In genomic region chr19:40487561-40487960, GRCm38 (mm10) we compare ENCODE assay signal across 9 mouse cellular contexts. TPM values are rescaled to one million over a fixed set of nuclear protein-coding genes. Genes with fewer than 3 reads are reported as not detected.
A peak's percentile ranks its signal among the peaks of the same experiment; 100 is the strongest.
DNase-seq lines count a peak whose midpoint lies in the region; ATAC-seq lines count a peak whose summit lies in the region.
"Had no signal": no experiment of that assay in that cellular context is flagged by ENCODE, and none has a peak within 500 bp of the region (broad histone marks: within the 10 kb centered on the region; RNA-seq: fewer than 3 reads in every experiment).

No protein-coding gene starts in this region.

- peaks cover 67% of the 10 kb centered on the region for H3K4me1 ChIP-seq in heart, embryonic 12.5 days (replicated peaks)

- intact Hi-C loops in left cerebral cortex, postnatal 25 days (cut with DNase I): no loop called here

- H3K4me3 ChIP-seq in heart, embryonic 12.5 days: no peak overlapping the region
- H3K4me3 ChIP-seq: myocyte had no signal

- no peaks in the 10 kb centered on the region for H3K9me3 ChIP-seq in heart, embryonic 12.5 days (replicated peaks)

- H3K4me2 ChIP-seq in heart, embryonic 12.5 days: peak overlapping the region; percentile 22; the same call in 1 of the 2 replicates

- 0 out of 2 replicates have a peak, but pooled peaks have one; percentile 30 for ATAC-seq in heart, embryonic 12.5 days (ENCODE audit: insufficient number of reproducible peaks, low FRiP score)

- DNase-seq in left cerebral cortex, postnatal 25 days (ENCODE audit: low spot score in 2 of 2): peak; percentile 37 to 42
- DNase-seq in left cerebral cortex, adult 11 months (ENCODE audit: low spot score): no peak
- DNase-seq in brain, adult 2 months (ENCODE audit: low read depth, low spot score): peak; percentile 56
- peak; percentile 89 for DNase-seq in kidney, postnatal 10 days
- peak; percentile 46 for DNase-seq in ovary, postnatal 14 days (ENCODE audit: low spot score)
- no peak for DNase-seq in T-cell, adult 2 months (ENCODE audit: low spot score)
- DNase-seq in B cell, adult 2 months: no peak

- H3K36me3 ChIP-seq in heart, embryonic 12.5 days: peaks cover 15% of the 10 kb centered on the region

- H3K27ac ChIP-seq in heart, embryonic 12.5 days (ENCODE audit: poor library complexity, severe bottlenecking): 0 out of 2 replicates have a peak overlapping the region, but pooled peaks have one; percentile 4

- no peak overlapping the region for H3K9ac ChIP-seq in heart, embryonic 12.5 days

- 51% methylated on average over 11 of the region's 11 CpGs for WGBS in heart, embryonic 12.5 days

- no peaks in the 10 kb centered on the region for H3K27me3 ChIP-seq in heart, embryonic 12.5 days (replicated peaks)

RNA-seq across cellular contexts. Expression of gene Sorbs1, which starts 26.0 kb away (rescaled TPM):
- 100 to 1,000 TPM; 124 to 140 TPM for total RNA-seq in left cerebral cortex, postnatal 25 days (2021)
- 86.6 and 89.3 TPM in 2 replicates for polyA plus RNA-seq in heart, embryonic 12.5 days (2016; fragmentation: Nextera tagmentation; extraction: Ambion mirVana)

Comparison
In these comparisons a context has a peak if more than half of its experiments do, and no peak if none do; other contexts are left out.
1. DNase-seq: peak in left cerebral cortex, postnatal 25 days (2 of 2), brain, adult 2 months (single experiment), kidney, postnatal 10 days (single experiment) and ovary, postnatal 14 days (single experiment); none in left cerebral cortex, adult 11 months (single experiment), T-cell, adult 2 months (single experiment) and B cell, adult 2 months (0 of 2).